Mouse (Mus musculus) CH12.LX (cell line): ENCODE measurements around the gene Ankrd17. TPM values are rescaled to one million over a fixed set of nuclear protein-coding genes. Genes with fewer than 3 reads are reported as not detected.

ENCODE experiments used
- DNase-seq: peaks from one replicate; pipeline ENCODE4 v3.0.0-alpha.2; 2013; ENCODE audit errors: extremely low read depth
- H3K27ac ChIP-seq: 2 replicates; pipeline ENCODE4 v1.5.1; 2012; ENCODE audit warnings: low read depth, mild to moderate bottlenecking, control low read depth, moderate library complexity; ENCODE audit not compliant: insufficient read depth
- H3K27me3 ChIP-seq: replicated peaks from 2 replicates; pipeline ENCODE3; 2012; ENCODE audit warnings: inconsistent platforms
- H3K36me3 ChIP-seq, 2 experiments: replicated peaks in 1 of 2; 2 replicates each; pipeline versions ENCODE3 to v1.6.1; 2012; ENCODE audit warnings: inconsistent platforms in 1 of 2, low read length in 1 of 2, mild to moderate bottlenecking in 1 of 2, mixed read lengths in 1 of 2, moderate library complexity in 1 of 2; ENCODE audit not compliant: control insufficient read depth in 1 of 2, insufficient read depth in 1 of 2
- H3K4me1 ChIP-seq, 2 experiments: 2 replicates each; pipeline ENCODE4 v1.6.1; 2012; ENCODE audit warnings: inconsistent platforms in 1 of 2, moderate library complexity in 1 of 2; ENCODE audit not compliant: insufficient read depth in 2 of 2, control insufficient read depth in 1 of 2
- H3K4me2 ChIP-seq: 2 replicates; pipeline ENCODE4 v1.6.1; 2012; ENCODE audit warnings: low read depth, mild to moderate bottlenecking, control low read depth; ENCODE audit not compliant: poor library complexity, insufficient read depth, severe bottlenecking
- H3K4me3 ChIP-seq, 3 experiments: fragments of 150-350 bp in 1 of 3; sonication (generic) in 1 of 3; replicated peaks in 1 of 3; 2 replicates each; pipeline versions ENCODE3 to v1.5.1; 2011 to 2012; ENCODE audit warnings: low read depth in 2 of 3, low read length in 2 of 3, mild to moderate bottlenecking in 2 of 3, moderate library complexity in 2 of 3, control low read depth in 1 of 3, improper control_type of control experiment in 1 of 3, inconsistent platforms in 1 of 3, mixed read lengths in 1 of 3; ENCODE audit not compliant: poor library complexity in 1 of 3
- H3K79me2 ChIP-seq: replicated peaks from 2 replicates; pipeline ENCODE4 v1.6.1; 2012; ENCODE audit warnings: mild to moderate bottlenecking, moderate library complexity; ENCODE audit not compliant: control insufficient read depth, poor library complexity, insufficient read depth, severe bottlenecking; ENCODE audit errors: extremely low read depth
- H3K9ac ChIP-seq: 2 replicates; pipeline ENCODE4 v1.6.1; 2012; ENCODE audit warnings: low read depth, mild to moderate bottlenecking, control low read depth, moderate library complexity; ENCODE audit not compliant: insufficient read depth
- H3K9me3 ChIP-seq: replicated peaks from 2 replicates; pipeline ENCODE3; 2012; ENCODE audit warnings: low read length, inconsistent platforms, mixed read lengths
- BHLHE40 ChIP-seq: IDR thresholded peaks from 2 replicates; pipeline ENCODE4 v1.6.1; 2011; ENCODE audit warnings: mild to moderate bottlenecking, low read depth, low read length, improper control_type of control experiment
- CHD2 ChIP-seq: IDR thresholded peaks from 2 replicates; pipeline ENCODE4 v1.6.1; 2011; ENCODE audit warnings: low read length, improper control_type of control experiment
- CTCF ChIP-seq, 2 experiments: IDR thresholded peaks in 1 of 2; conservative IDR thresholded peaks in 1 of 2; 2 replicates each; pipeline ENCODE4 v1.5.1; 2011 to 2012; ENCODE audit warnings: low read depth in 2 of 2, low read length in 2 of 2, improper control_type of control experiment in 1 of 2, inconsistent platforms in 1 of 2, mild to moderate bottlenecking in 1 of 2, moderate library complexity in 1 of 2
- ELF1 ChIP-seq: IDR thresholded peaks from 2 replicates; pipeline ENCODE4 v1.6.1; 2014; ENCODE audit warnings: low read depth, mild to moderate bottlenecking, inconsistent platforms, low read length, improper control_type of control experiment
- MAZ ChIP-seq: IDR thresholded peaks from 2 replicates; pipeline ENCODE4 v1.6.1; 2012; ENCODE audit warnings: low read depth, mild to moderate bottlenecking, inconsistent platforms, low read length, improper control_type of control experiment, moderate library complexity
- MEF2A ChIP-seq: IDR thresholded peaks from 2 replicates; pipeline ENCODE4 v1.6.1; 2014; ENCODE audit warnings: low read depth, mild to moderate bottlenecking, inconsistent platforms, low read length, improper control_type of control experiment, borderline replicate concordance
- MYC ChIP-seq: IDR thresholded peaks from 2 replicates; pipeline ENCODE4 v1.6.1; 2011; ENCODE audit warnings: low read depth, mild to moderate bottlenecking, improper control_type of control experiment, low read length
- NELFE ChIP-seq: IDR thresholded peaks from 2 replicates; pipeline ENCODE4 v1.6.1; 2011; ENCODE audit warnings: low read depth, low read length, improper control_type of control experiment
- PAX5 ChIP-seq: IDR thresholded peaks from 2 replicates; pipeline ENCODE4 v1.6.1; 2012; ENCODE audit warnings: low read length, inconsistent platforms, mixed read lengths
- POLR2A ChIP-seq: IDR thresholded peaks from 2 replicates; pipeline ENCODE4 v1.6.1; 2011; ENCODE audit warnings: low read depth, mild to moderate bottlenecking, improper control_type of control experiment, low read length
- POLR2AphosphoS2 ChIP-seq: IDR thresholded peaks from 2 replicates; pipeline ENCODE4 v1.6.1; 2011; ENCODE audit warnings: low read depth, low read length, improper control_type of control experiment
- UBTF ChIP-seq: IDR thresholded peaks from 2 replicates; pipeline ENCODE4 v1.6.1; 2012; ENCODE audit warnings: low read depth, mild to moderate bottlenecking, inconsistent platforms, low read length, improper control_type of control experiment, moderate library complexity
- USF1 ChIP-seq: IDR thresholded peaks from 2 replicates; pipeline ENCODE4 v1.6.1; 2014; ENCODE audit warnings: low read depth, mild to moderate bottlenecking, inconsistent platforms, low read length, improper control_type of control experiment
- ZNF384 ChIP-seq: IDR thresholded peaks from 2 replicates; pipeline ENCODE4 v1.6.1; 2012; ENCODE audit warnings: low read depth, low read length, improper control_type of control experiment, inconsistent platforms
- dilution Hi-C: fragments of 300-500 bp; cut with MboI; formaldehyde crosslinking; loops from 2 replicates; pipeline ENCODE4 v1.14.3; 2020; ENCODE audit warnings: low sequenced_read_pairs; ENCODE audit not compliant: extremely low pct_unique_long_range_greater_than_20kb, extremely low pct_ligation_motif_present
- in situ Hi-C: fragments of 300-500 bp; cut with MboI; formaldehyde crosslinking; loops from 3 replicates; pipeline ENCODE4 v1.14.3; 2019; ENCODE audit warnings: low sequenced_read_pairs, low pct_ligation_motif_present, low pct_unique_long_range_greater_than_20kb, mixed read lengths
- polyA plus RNA-seq: library from polyadenylated mRNA; unstranded; fragments of >175 nt; gene quantifications from 2 replicates; pipeline ENCODE4 v1.2.1, GENCODE M21; 2012; ENCODE audit warnings: low read depth; ENCODE audit not compliant: insufficient read length
- total RNA-seq, 2 experiments: library from RNA; depleted of rRNA; stranded (reverse); fragments of 300-350 nt in 1 of 2; fragments of >200 nt in 1 of 2; gene quantifications; 2 replicates each; pipeline ENCODE4 v1.2.3; 2012 to 2014

Gene Ankrd17
- total and polyA plus RNA-seq, 3 experiments = 31.7 to 71.5 (median 36.3) TPM

- in situ Hi-C loops (no loop called here), dilution Hi-C loops (no loop called here)
- TF ChIP-seq ZNF384 (peak; percentile 20; the same call in 1 of the 2 replicates), POLR2AphosphoS2 (no peak)
- no peak for DNase-seq
- no peaks in the 10 kb centered on the region for H3K9me3 ChIP-seq
- H3K27me3 ChIP-seq = no peaks in the 10 kb centered on the region
- peaks cover 0 to 23% of the 10 kb centered on the region in 2 experiments; a peak in 2 of 4 replicates for H3K4me1 ChIP-seq
- no peak overlapping the region for H3K27ac ChIP-seq
- no peak overlapping the region for H3K4me2 ChIP-seq
- H3K36me3 ChIP-seq = peaks cover 0 to 16% of the 10 kb centered on the region in 2 experiments
- no peak overlapping the region for H3K4me3 ChIP-seq
- peaks cover 32% of the 10 kb centered on the region for H3K79me2 ChIP-seq
- H3K9ac ChIP-seq = no peak overlapping the region
Observed at GRCm38 (mm10) chr5:90338177-90339091, 27.9 kb downstream of the Ankrd17 start.

DNA sequence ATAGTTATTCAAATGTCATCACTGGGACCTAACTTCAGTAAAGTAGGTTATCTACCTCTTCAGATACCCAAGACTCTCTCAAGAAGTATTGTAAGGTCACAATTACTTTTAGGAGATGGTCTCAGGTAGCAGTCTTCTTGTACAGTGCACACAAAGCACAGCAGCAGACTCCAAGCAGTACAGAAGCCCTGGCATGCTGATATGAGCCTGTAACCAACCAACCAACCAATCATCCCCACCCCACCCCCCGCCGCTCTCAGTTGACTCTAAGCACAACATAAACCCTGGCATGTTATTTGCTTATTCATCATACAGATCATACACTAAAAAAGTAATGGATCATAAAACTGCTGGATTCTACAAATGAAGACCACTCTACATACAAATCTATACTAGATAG, 33.9 kb downstream of the Ankrd17 start:
- H3K4me1 ChIP-seq = peaks cover 0 to 21% of the 10 kb centered on the region in 2 experiments; a peak in 2 of 4 replicates
- in situ Hi-C loops (no loop called here), dilution Hi-C loops (no loop called here)
- peaks cover 43% of the 10 kb centered on the region for H3K79me2 ChIP-seq
- no peak overlapping the region for H3K4me3 ChIP-seq
- no peaks in the 10 kb centered on the region for H3K27me3 ChIP-seq
- H3K27ac ChIP-seq = no peak overlapping the region
- peaks cover 0 to 8% of the 10 kb centered on the region in 2 experiments for H3K36me3 ChIP-seq
- no peak for DNase-seq
- H3K9me3 ChIP-seq = no peaks in the 10 kb centered on the region
- no peak overlapping the region for H3K4me2 ChIP-seq
- no peak for TF ChIP-seq USF1
- TF ChIP-seq ELF1 = no peak
- TF ChIP-seq POLR2A = no peak
- no peak for TF ChIP-seq MEF2A
- no peak for TF ChIP-seq MYC
- TF ChIP-seq UBTF = no peak
- TF ChIP-seq MAZ = no peak
- TF ChIP-seq NELFE = no peak
- TF ChIP-seq BHLHE40 = no peak
- no peak overlapping the region for H3K9ac ChIP-seq

- H3K79me2 ChIP-seq = peaks cover 46% of the 10 kb centered on the region
- no peaks in the 10 kb centered on the region for H3K27me3 ChIP-seq
- in situ Hi-C loops = no loop called here
- no peak overlapping the region for H3K9ac ChIP-seq
- no peak for DNase-seq
- H3K4me2 ChIP-seq = no peak overlapping the region
- H3K4me1 ChIP-seq = peaks cover 0 to 24% of the 10 kb centered on the region in 2 experiments; a peak in 2 of 4 replicates
- no peaks in the 10 kb centered on the region for H3K9me3 ChIP-seq
- TF ChIP-seq UBTF (no peak), CHD2 (no peak), PAX5 (no peak), CTCF (conservative IDR thresholded peaks at IDR 0.05 in 1 of 2, IDR thresholded peaks at IDR 0.05 in 1 of 2; ENCODE audit: low read depth in 2 of 2, low read length in 2 of 2) (no peak)
- dilution Hi-C loops = no loop called here
- H3K27ac ChIP-seq = no peak overlapping the region
- H3K4me3 ChIP-seq = no peak overlapping the region
- H3K36me3 ChIP-seq = peaks cover 0 to 9% of the 10 kb centered on the region in 2 experiments
Observed at GRCm38 (mm10) chr5:90331071-90331470, 35.3 kb downstream of the Ankrd17 start.
